Mouse (Mus musculus) heart, embryonic 10.5 days (tissue): ENCODE measurements around the gene Dlg1. TPM values are rescaled to one million over a fixed set of nuclear protein-coding genes. Genes with fewer than 3 reads are reported as not detected.

Experiments used
- DNase-seq: peaks from one replicate; pipeline ENCODE4 v3.0.0-alpha.2; 2017; ENCODE audit warnings: low spot score
- H3K27ac ChIP-seq: fragments of 300-500 bp; sonication (generic); 2 replicates; pipeline ENCODE4 v1.5.1; 2016; ENCODE audit warnings: mild to moderate bottlenecking
- H3K27me3 ChIP-seq: fragments of 300-500 bp; sonication (generic); 2 replicates; pipeline ENCODE4 v1.6.1; 2016; ENCODE audit warnings: mild to moderate bottlenecking; ENCODE audit not compliant: poor library complexity, insufficient read depth, severe bottlenecking
- H3K36me3 ChIP-seq: fragments of 300-500 bp; sonication (generic); 2 replicates; pipeline ENCODE4 v1.6.1; 2016; ENCODE audit warnings: mild to moderate bottlenecking, moderate library complexity
- H3K4me1 ChIP-seq: fragments of 300-500 bp; sonication (generic); 2 replicates; pipeline ENCODE4 v1.6.1; 2016; ENCODE audit warnings: mild to moderate bottlenecking
- H3K4me3 ChIP-seq: fragments of 300-500 bp; sonication (generic); 2 replicates; pipeline ENCODE4 v1.5.1; 2016; ENCODE audit warnings: mild to moderate bottlenecking, moderate library complexity
- H3K9me3 ChIP-seq: fragments of 300-500 bp; sonication (generic); 2 replicates; pipeline ENCODE4 v1.6.1; 2016; ENCODE audit warnings: mild to moderate bottlenecking, moderate library complexity
- WGBS: fragments of 180-500 bp; shearing (Covaris S2); methylation state at CpG from one replicate; pipeline ENCODE4 v1.1.7; 2016; 5-methylcytosine and 5-hydroxymethylcytosine counted together
- polyA plus RNA-seq: library from polyadenylated mRNA; unstranded; fragments of >200 nt; fragmentation: Nextera tagmentation; extraction: Ambion mirVana; gene quantifications from 2 replicates; pipeline ENCODE4 v1.2.1, GENCODE M21; 2016

Gene Dlg1
- polyA plus RNA-seq, 1 experiment from 2014 or later = 25.5 TPM

DNA sequence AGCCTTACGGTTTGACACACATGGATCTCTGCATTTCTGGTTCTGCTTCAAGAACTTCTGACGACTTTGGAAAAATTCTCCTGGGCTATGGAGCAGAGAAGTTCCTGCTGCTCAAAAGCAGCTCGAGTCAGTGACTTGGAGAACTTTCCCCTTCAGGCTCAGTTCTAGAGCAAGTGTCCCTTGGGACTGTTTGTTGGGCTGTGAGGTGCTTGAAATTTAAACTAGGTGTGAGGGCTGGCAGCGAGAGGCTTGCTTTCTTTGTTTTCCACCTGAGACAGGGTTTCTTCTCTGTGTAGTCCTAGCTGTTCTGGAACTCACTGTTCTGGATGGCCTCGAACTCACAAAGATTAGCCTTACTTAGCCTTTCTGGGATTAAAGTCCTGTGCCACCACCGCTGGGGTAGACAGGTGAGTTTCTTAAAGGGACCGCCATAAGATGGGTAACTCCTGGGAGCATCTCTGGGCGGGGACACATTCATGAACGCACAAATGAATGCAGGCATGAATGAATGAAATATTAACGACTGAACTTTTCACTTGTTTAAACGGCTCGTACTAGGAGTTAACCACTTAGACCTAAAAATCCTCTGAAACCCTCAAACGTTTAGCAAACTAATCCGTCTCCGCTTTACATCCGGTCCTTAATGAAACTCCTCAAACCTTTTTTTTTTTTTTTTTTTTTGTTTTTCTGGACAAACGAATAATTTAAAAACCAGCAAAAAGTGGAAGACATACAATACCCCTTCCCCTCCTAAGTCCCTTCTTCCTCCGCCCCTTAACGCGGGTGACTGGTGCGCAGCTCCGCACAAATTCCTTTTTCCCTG is 476 bp upstream of the Dlg1 start:
- H3K9me3 ChIP-seq = no peaks in the 10 kb centered on the region
- H3K36me3 ChIP-seq = peaks cover 20% of the 10 kb centered on the region
- WGBS = 12% methylated on average over 22 of the region's 22 CpGs
- H3K4me3 ChIP-seq = peak overlapping the region; percentile 83
- H3K4me1 ChIP-seq = peaks cover 26% of the 10 kb centered on the region
- DNase-seq = no peak
- H3K27ac ChIP-seq = peak overlapping the region; percentile 99
- H3K27me3 ChIP-seq = no peaks in the 10 kb centered on the region; the same call in 1 of the 2 replicates

DNA sequence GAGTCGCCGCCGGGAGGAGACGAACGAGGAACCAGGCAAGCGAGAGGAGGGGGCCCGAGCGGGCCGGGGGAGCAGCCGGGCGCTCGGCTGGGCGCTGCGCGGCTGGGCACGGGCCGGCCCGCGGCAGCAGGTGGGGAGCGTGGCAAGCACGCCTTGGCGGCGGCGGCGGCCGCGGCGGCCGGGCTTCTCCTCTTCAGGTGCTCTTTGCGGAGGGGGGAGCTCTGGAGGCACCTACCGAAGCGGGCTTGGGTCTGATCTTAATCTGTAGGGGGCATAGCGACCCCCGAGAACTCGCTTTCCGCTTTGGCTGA is 999 bp downstream of the Dlg1 start:
- peaks cover 22% of the 10 kb centered on the region for H3K4me1 ChIP-seq
- no peaks in the 10 kb centered on the region for H3K9me3 ChIP-seq
- 2% methylated on average over 26 of the region's 36 CpGs for WGBS
- no peak for DNase-seq
- H3K27me3 ChIP-seq = no peaks in the 10 kb centered on the region; the same call in 1 of the 2 replicates
- H3K36me3 ChIP-seq = peaks cover 20% of the 10 kb centered on the region
- peak overlapping the region; percentile 99 for H3K27ac ChIP-seq
- H3K4me3 ChIP-seq = peak overlapping the region; percentile 83

DNA sequence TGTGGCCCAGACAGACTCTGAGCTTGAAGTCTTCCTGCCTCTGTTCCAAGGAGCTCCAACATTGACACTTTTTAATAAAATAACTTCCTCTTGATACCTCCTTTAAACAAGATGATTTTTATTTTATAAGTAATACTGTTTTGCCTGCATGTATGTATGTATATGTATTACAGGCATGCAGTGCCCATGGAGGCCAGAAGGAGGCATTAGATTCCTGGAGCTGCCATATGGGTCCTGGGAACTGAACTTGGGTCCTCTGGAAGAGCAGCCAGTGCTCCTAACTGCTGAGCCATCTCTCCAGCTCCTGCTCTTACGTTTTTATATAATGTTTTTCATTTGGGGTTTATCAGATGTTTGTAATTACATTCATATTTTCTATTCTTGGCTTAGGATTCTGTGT is 9.0 kb downstream of the Dlg1 start:
- 96% methylated on average over 1 of the region's 1 CpGs for WGBS
- Histone ChIP-seq H3K36me3 (peaks cover 27% of the 10 kb centered on the region), H3K9me3 (no peaks in the 10 kb centered on the region), H3K4me1 (peaks cover 4% of the 10 kb centered on the region; the same call in 1 of the 2 replicates), H3K27me3 (no peaks in the 10 kb centered on the region), H3K27ac (no peak overlapping the region), H3K4me3 (no peak overlapping the region)
- no peak for DNase-seq

DNA sequence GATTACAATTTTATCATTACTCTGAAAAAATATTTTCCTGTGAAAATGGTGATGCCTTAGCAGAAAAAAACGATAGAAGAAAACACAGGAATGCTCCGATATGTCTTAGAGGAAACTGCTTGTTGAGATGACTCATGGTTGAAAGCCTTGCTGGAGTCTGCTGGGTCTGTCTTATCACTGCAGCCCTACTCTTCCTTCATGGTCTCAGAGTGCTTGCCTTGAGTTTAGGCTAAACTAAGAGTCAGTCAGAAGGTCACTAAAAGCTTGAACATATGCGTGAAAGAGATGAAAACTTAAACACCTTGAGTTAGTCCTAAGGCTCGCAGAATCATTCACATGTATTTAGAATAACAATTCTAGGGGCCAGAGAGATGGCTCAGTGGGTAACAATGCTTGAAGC is 14.2 kb downstream of the Dlg1 start:
- Histone ChIP-seq H3K9me3 (no peaks in the 10 kb centered on the region), H3K4me3 (no peak overlapping the region), H3K36me3 (peaks cover 11% of the 10 kb centered on the region; the same call in 1 of the 2 replicates), H3K4me1 (no peaks in the 10 kb centered on the region), H3K27ac (no peak overlapping the region), H3K27me3 (no peaks in the 10 kb centered on the region)
- DNase-seq = no peak
- 72% methylated on average over 4 of the region's 4 CpGs for WGBS

DNA sequence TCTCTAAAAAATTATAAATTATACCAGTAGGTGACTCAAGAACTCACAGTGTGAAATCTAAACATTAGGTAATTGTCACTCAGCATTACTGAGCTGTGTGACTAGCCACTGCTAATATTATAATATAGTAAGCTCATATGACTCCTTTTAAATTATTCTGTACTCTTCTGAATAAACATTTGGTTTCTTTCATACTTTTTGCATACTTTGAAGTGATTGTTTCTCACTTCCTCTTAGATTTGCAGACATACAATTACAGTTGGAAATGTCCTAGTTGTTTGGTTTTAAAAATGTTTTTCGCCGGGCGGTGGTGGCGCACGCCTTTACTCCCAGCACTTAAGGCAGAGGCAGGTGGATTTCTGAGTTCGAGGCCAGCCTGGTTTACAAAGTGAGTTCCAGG is 19.0 kb downstream of the Dlg1 start:
- WGBS = 98% methylated on average over 6 of the region's 6 CpGs
- Histone ChIP-seq H3K4me1 (no peaks in the 10 kb centered on the region), H3K36me3 (peaks cover 20% of the 10 kb centered on the region), H3K27ac (no peak overlapping the region), H3K9me3 (no peaks in the 10 kb centered on the region), H3K27me3 (no peaks in the 10 kb centered on the region), H3K4me3 (no peak overlapping the region)
- DNase-seq = no peak

DNA sequence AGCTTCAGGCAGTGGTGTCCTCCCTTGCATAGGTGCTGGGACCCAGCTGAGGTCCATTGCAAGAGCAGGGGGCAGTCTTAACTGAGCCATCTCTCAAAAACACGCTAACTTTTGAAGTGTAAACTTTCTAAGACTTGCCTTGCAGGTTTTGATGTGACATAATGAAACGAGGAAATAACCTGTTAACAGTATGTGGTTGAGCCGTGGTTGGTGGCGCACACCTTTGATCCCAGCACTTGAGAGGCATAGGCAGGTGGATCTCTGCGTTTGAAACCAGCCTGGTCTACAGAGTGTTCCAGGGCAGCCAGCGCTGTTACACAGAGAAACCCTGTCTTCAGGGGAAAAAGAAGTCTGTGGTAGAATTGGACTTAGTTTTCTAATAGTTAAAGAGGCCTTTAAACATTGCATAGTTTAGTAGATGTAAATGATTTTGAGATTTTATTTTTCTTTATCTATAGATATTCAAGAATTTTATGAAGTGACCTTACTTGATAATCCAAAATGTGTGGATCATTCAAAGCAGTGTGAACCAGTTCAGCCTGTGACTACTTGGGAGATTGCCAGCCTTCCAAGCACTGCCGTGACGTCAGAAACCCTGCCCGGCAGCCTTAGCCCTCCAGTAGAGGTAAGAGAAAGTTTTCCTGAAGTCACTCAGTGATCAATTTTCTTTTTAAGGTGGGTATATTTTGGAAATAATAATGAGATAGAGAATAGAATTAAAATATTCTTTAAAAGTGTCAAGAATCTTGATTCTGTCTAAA is 20.6 kb downstream of the Dlg1 start:
- Histone ChIP-seq H3K27me3 (no peaks in the 10 kb centered on the region), H3K4me1 (no peaks in the 10 kb centered on the region), H3K9me3 (no peaks in the 10 kb centered on the region), H3K27ac (no peak overlapping the region), H3K4me3 (no peak overlapping the region), H3K36me3 (peaks cover 18% of the 10 kb centered on the region)
- WGBS = 90% methylated on average over 9 of the region's 9 CpGs
- no peak for DNase-seq

DNA sequence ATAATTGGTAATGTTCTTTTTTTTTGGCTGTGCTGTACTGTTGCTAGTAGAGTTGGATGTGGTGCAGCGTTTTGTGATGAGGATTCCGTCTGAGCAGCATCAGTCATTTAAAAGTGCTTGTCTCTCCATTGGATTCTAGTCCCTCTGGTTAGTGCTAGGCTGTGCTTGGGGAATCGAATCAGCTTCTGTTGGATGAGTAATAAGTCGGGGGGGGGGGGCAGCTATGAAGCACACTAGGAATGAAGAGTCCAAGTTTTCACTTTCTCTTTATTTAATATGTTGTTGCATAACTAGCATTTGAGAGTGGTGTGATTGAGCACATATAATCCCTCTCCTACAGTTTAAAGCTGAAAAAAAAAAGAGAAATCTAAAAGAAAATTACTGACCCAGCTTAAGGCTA is 21.5 kb downstream of the Dlg1 start:
- Histone ChIP-seq H3K4me1 (no peaks in the 10 kb centered on the region), H3K4me3 (no peak overlapping the region), H3K27me3 (no peaks in the 10 kb centered on the region), H3K9me3 (no peaks in the 10 kb centered on the region), H3K36me3 (peaks cover 17% of the 10 kb centered on the region), H3K27ac (no peak overlapping the region)
- WGBS = 87% methylated on average over 4 of the region's 4 CpGs
- DNase-seq = no peak

DNA sequence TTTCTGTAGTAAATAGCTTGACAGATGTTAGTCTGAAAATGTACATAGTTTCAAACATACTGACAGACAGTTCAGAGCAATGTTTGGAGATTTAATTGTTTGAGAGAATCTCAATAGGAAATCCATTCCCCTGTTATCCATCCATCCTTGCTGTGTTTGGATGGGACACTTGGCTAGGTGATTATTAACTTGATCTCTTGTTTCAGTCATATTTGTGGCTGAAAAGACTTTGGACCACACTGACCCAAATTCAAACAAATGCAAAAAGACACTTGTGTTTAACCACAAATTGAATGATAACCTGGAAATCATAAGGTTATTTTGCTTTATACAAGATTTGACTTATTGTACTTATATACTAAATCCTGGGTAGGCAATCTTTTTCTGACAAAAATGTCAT is 24.5 kb downstream of the Dlg1 start:
- H3K4me1 ChIP-seq = no peaks in the 10 kb centered on the region
- DNase-seq = no peak
- no peaks in the 10 kb centered on the region for H3K27me3 ChIP-seq
- peaks cover 17% of the 10 kb centered on the region for H3K36me3 ChIP-seq
- no peak overlapping the region for H3K4me3 ChIP-seq
- H3K27ac ChIP-seq = no peak overlapping the region
- H3K9me3 ChIP-seq = no peaks in the 10 kb centered on the region

DNA sequence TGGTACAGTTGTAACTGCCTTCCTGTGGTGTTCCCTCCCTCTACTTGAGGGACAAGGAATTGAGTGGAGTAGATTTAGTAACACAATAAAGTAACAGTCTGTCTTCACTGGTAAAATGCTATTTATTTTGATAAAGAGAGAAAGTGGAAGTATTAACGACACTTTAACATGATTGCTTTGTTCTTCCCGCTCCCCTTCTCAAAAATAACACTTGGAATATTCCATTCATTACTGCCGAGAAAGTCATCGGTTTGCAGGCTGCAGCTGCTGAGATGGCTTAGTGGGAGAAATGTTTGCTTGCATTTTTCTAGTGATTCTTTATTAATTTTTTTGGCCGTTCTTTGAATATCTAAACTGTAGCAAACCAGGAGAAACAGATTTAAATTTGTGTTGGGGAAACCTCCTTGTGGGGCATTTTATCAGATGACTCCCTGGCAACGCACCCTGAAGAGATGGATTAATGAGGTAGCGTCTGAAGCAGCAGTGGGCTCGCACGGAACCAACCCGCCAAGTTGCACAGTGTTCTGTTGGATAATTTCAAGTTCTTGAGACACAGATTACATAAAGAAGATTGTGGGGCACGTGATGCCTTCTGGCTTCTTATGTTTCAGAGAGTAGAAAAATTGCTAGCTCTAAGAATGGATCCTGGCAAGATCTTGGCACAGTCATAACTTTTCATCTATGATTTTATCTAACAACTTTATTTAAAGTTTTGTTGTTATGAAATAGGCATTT is 32.2 kb downstream of the Dlg1 start:
- no peak for DNase-seq
- H3K4me1 ChIP-seq = peaks cover 21% of the 10 kb centered on the region
- H3K27ac ChIP-seq = no peak overlapping the region
- H3K4me3 ChIP-seq = no peak overlapping the region
- H3K9me3 ChIP-seq = no peaks in the 10 kb centered on the region
- H3K36me3 ChIP-seq = no peaks in the 10 kb centered on the region
- no peaks in the 10 kb centered on the region for H3K27me3 ChIP-seq
- 78% methylated on average over 11 of the region's 11 CpGs for WGBS

DNA sequence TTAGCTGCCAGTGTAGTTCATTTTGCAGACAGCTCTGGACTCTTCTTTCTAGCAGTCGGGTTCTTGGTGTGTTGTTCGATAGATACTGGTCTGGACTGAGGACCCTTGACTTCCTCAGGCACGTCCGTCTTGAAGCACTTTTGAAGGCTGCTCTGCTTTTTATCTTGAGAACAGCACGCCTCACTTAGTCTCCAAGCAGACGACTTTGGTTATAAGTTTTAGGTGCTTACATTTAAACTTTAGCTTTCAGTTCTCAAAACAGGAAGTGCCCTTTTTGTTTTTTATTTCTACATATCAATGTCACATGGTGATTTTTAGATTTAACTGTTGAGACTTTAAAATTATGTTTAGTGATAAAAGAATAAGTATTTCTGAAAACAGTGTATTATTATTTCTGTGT is 33.1 kb downstream of the Dlg1 start:
- WGBS = 16% methylated on average over 6 of the region's 6 CpGs
- Histone ChIP-seq H3K9me3 (no peaks in the 10 kb centered on the region), H3K27me3 (no peaks in the 10 kb centered on the region), H3K27ac (no peak overlapping the region), H3K36me3 (no peaks in the 10 kb centered on the region), H3K4me3 (no peak overlapping the region), H3K4me1 (peaks cover 21% of the 10 kb centered on the region)
- no peak for DNase-seq

DNA sequence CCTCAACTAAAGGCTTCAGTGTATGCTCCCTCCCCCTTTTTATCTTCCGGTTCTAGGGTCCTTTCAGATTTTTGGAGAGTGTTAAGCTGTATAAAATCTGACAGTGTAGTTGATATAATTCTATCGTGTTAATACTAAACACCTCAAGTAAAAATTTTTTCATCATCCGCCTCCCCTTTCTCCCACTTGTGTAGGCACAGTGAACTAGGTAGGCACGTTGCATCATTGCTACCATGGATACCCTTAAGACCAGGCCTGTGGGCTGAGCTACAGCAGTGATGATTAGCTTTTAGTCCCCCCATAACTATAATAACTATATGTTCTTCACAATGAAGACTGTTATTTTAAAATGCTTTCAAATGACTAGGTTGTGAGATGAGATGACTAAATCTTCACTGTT is 34.1 kb downstream of the Dlg1 start:
- no peak for DNase-seq
- no peak overlapping the region for H3K27ac ChIP-seq
- H3K36me3 ChIP-seq = no peaks in the 10 kb centered on the region
- peaks cover 21% of the 10 kb centered on the region for H3K4me1 ChIP-seq
- 85% methylated on average over 4 of the region's 4 CpGs for WGBS
- no peak overlapping the region for H3K4me3 ChIP-seq
- H3K27me3 ChIP-seq = no peaks in the 10 kb centered on the region
- H3K9me3 ChIP-seq = no peaks in the 10 kb centered on the region

DNA sequence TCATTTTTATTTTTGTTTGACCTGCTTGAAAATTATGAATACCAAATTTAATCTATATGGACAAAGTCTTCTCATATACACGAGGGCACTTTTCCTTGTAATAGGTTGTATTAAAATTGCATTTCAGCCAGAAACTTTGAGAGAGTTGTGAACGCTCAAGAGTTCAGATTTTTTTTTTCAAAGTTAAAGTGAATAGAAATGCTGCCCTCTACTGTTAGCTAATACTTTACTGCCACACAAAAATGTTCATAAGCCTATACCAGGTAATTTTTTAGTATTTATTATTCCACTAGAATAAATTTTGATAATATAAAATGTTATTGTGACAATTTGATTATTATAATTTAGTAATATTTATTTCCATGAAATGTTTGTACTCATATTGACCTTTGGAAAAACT is 42.0 kb downstream of the Dlg1 start:
- DNase-seq = no peak

DNA sequence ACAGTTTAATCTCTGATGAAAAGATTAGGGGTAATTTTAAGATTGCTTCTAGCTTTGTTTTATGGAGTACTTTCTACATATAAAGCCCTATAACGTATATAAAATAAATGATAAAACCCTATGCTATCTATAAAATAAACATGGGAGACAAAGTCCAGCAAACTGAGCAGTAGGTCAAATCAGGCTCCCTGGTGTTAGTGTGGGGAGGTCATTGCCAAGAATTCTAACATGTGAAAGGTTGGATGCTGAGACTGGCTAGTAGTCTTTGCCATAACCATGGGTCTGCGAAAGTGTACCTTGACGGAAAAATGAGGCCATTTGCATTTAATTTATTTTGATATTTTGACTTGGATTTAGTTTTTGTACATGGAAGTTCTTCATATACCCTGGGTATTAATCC is 42.7 kb downstream of the Dlg1 start:
- Histone ChIP-seq H3K4me1 (peaks cover 3% of the 10 kb centered on the region; the same call in 1 of the 2 replicates), H3K9me3 (no peaks in the 10 kb centered on the region), H3K27ac (no peak overlapping the region), H3K36me3 (no peaks in the 10 kb centered on the region), H3K27me3 (no peaks in the 10 kb centered on the region), H3K4me3 (no peak overlapping the region)
- DNase-seq = no peak
- 87% methylated on average over 3 of the region's 3 CpGs for WGBS

More for the DNA sequence above, 42.0 kb downstream of the Dlg1 start:
- H3K4me3 ChIP-seq = no peak overlapping the region
- no peak overlapping the region for H3K27ac ChIP-seq
- H3K9me3 ChIP-seq = no peaks in the 10 kb centered on the region
- no peaks in the 10 kb centered on the region for H3K36me3 ChIP-seq
- 32% methylated on average over 2 of the region's 2 CpGs for WGBS
- H3K4me1 ChIP-seq = peaks cover 3% of the 10 kb centered on the region; the same call in 1 of the 2 replicates
- no peaks in the 10 kb centered on the region for H3K27me3 ChIP-seq
